Mouse (Mus musculus) liver, postnatal 0 days (tissue): ENCODE data around the gene Fbln2. TPM values are rescaled to one million over a fixed set of nuclear protein-coding genes. Genes with fewer than 3 reads are reported as not detected.
A peak's percentile ranks its signal among the peaks of the same experiment; 100 is the strongest.

Experiments used
- ATAC-seq: fragments of 200-750 bp; cut with Nextera tagmentation; 2 replicates; pipeline ENCODE4 v1.8.0; 2017; ENCODE audit warnings: mild to moderate bottlenecking, moderate library complexity
- DNase-seq: peaks from one replicate; pipeline ENCODE4 v3.0.0-alpha.2; 2016
- H3K27ac ChIP-seq: fragments of 300-500 bp; sonication (generic); 2 replicates; pipeline ENCODE4 v1.5.1; 2014; ENCODE audit warnings: antibody characterized with exemption, moderate library complexity, mild to moderate bottlenecking, low read depth
- H3K27me3 ChIP-seq: fragments of 300-500 bp; sonication (generic); 2 replicates; pipeline ENCODE4 v1.6.1; 2014; ENCODE audit warnings: low read length, control low read depth, mixed read lengths; ENCODE audit not compliant: insufficient read depth
- H3K36me3 ChIP-seq: fragments of 300-500 bp; sonication (generic); replicated peaks from 2 replicates; pipeline ENCODE4 v1.6.1; 2014; ENCODE audit warnings: mild to moderate bottlenecking, control low read depth, low read length, moderate library complexity, mixed read lengths; ENCODE audit not compliant: insufficient read depth
- H3K4me1 ChIP-seq: fragments of 300-500 bp; sonication (generic); 2 replicates; pipeline ENCODE4 v1.6.1; 2014; ENCODE audit warnings: antibody characterized with exemption, mild to moderate bottlenecking, control low read depth; ENCODE audit not compliant: insufficient read depth
- H3K4me2 ChIP-seq: fragments of 300-500 bp; sonication (generic); 2 replicates; pipeline ENCODE4 v1.6.1; 2014; ENCODE audit warnings: low read depth, mild to moderate bottlenecking, low read length, moderate library complexity, mixed read lengths
- H3K4me3 ChIP-seq: fragments of 300-500 bp; sonication (generic); 2 replicates; pipeline ENCODE4 v1.5.1; 2014; ENCODE audit warnings: low read depth, low read length
- H3K9ac ChIP-seq: fragments of 300-500 bp; sonication (generic); replicated peaks from 2 replicates; pipeline ENCODE4 v1.6.1; 2014; ENCODE audit warnings: mild to moderate bottlenecking, moderate library complexity
- H3K9me3 ChIP-seq: fragments of 300-500 bp; sonication (generic); 2 replicates; pipeline ENCODE4 v1.6.1; 2016; ENCODE audit warnings: mild to moderate bottlenecking, control low read depth, low read length, mixed read lengths
- CTCF ChIP-seq: sonication (generic); IDR thresholded peaks from 2 replicates; pipeline ENCODE4 v1.5.1; 2016; ENCODE audit warnings: antibody characterized with exemption, low read depth
- EP300 ChIP-seq: IDR thresholded peaks from 2 replicates; pipeline ENCODE4 v1.6.1; 2016; ENCODE audit warnings: antibody characterized with exemption, low read depth, mild to moderate bottlenecking
- WGBS: fragments of 180-500 bp; shearing (Covaris S2); extraction: QIAGEN DNeasy Blood & Tissue Kit; methylation state at CpG from one replicate; pipeline ENCODE4 v1.1.7; 2014; ENCODE audit not compliant: insufficient replicate concordance; 5-methylcytosine and 5-hydroxymethylcytosine counted together
- polyA plus RNA-seq: library from polyadenylated mRNA; unstranded; fragments of >200 nt; fragmentation: Nextera tagmentation; extraction: Ambion mirVana; gene quantifications from 2 replicates; pipeline ENCODE4 v1.2.1, GENCODE M21; 2015

Fbln2 gene
- polyA plus RNA-seq, 1 experiment from 2014 or later, result 4.0 TPM

- Histone ChIP-seq H3K27me3 (no peaks in the 10 kb centered on the region), H3K27ac (no peak overlapping the region), H3K36me3 (no peaks in the 10 kb centered on the region), H3K4me3 (no peak overlapping the region), H3K9me3 (no peaks in the 10 kb centered on the region), H3K9ac (no peak overlapping the region), H3K4me1 (no peaks in the 10 kb centered on the region), H3K4me2 (no peak overlapping the region)
- ATAC-seq (no peak), DNase-seq (no peak)
- WGBS, result 64% methylated on average over 4 of the region's 4 CpGs
- TF ChIP-seq CTCF, result no peak
- TF ChIP-seq EP300, result no peak
Observed at GRCm38 (mm10) chr6:91225346-91225745, 13.1 kb downstream of the Fbln2 start.

GRCm38 (mm10) chr6:91226058-91226457 is 13.8 kb downstream of the Fbln2 start:
- Histone ChIP-seq H3K36me3 (no peaks in the 10 kb centered on the region), H3K9ac (no peak overlapping the region), H3K9me3 (no peaks in the 10 kb centered on the region), H3K4me2 (no peak overlapping the region), H3K27me3 (no peaks in the 10 kb centered on the region), H3K4me1 (no peaks in the 10 kb centered on the region), H3K27ac (no peak overlapping the region), H3K4me3 (no peak overlapping the region)
- TF ChIP-seq CTCF, result no peak
- no peak for TF ChIP-seq EP300
- 58% methylated on average over 1 of the region's 1 CpGs for WGBS
- DNase-seq (no peak), ATAC-seq (no peak)

- Histone ChIP-seq H3K4me3 (no peak overlapping the region), H3K9ac (no peak overlapping the region), H3K4me1 (no peaks in the 10 kb centered on the region), H3K27me3 (no peaks in the 10 kb centered on the region), H3K27ac (no peak overlapping the region), H3K36me3 (no peaks in the 10 kb centered on the region), H3K9me3 (no peaks in the 10 kb centered on the region), H3K4me2 (no peak overlapping the region)
- no peak for TF ChIP-seq CTCF
- no peak for TF ChIP-seq EP300
- no peak for ATAC-seq
- 54% methylated on average over 4 of the region's 4 CpGs for WGBS
- DNase-seq, result no peak
Observed at GRCm38 (mm10) chr6:91228980-91229379, 16.7 kb downstream of the Fbln2 start.

- Histone ChIP-seq H3K36me3 (no peaks in the 10 kb centered on the region), H3K4me2 (no peak overlapping the region), H3K9me3 (no peaks in the 10 kb centered on the region), H3K4me3 (no peak overlapping the region), H3K27ac (no peak overlapping the region), H3K4me1 (no peaks in the 10 kb centered on the region), H3K27me3 (no peaks in the 10 kb centered on the region), H3K9ac (no peak overlapping the region)
- no peak for ATAC-seq
- TF ChIP-seq CTCF (no peak), EP300 (no peak)
- 75% methylated on average over 5 of the region's 5 CpGs for WGBS
- DNase-seq, result no peak
Observed at GRCm38 (mm10) chr6:91231000-91231399, 18.7 kb downstream of the Fbln2 start.

- WGBS, result 64% methylated on average over 4 of the region's 4 CpGs
- DNase-seq, result no peak
Observed at GRCm38 (mm10) chr6:91231523-91231922, 19.3 kb downstream of the Fbln2 start.

GRCm38 (mm10) chr6:91233011-91233410 is 20.8 kb downstream of the Fbln2 start:
- Histone ChIP-seq H3K27me3 (no peaks in the 10 kb centered on the region), H3K4me1 (no peaks in the 10 kb centered on the region), H3K9ac (no peak overlapping the region), H3K9me3 (no peaks in the 10 kb centered on the region), H3K27ac (no peak overlapping the region), H3K4me3 (no peak overlapping the region), H3K4me2 (no peak overlapping the region), H3K36me3 (no peaks in the 10 kb centered on the region)
- no peak for ATAC-seq
- 75% methylated on average over 12 of the region's 12 CpGs for WGBS
- TF ChIP-seq EP300, result no peak
- peak; percentile 30 for TF ChIP-seq CTCF
- DNase-seq, result no peak

More at GRCm38 (mm10) chr6:91231523-91231922, 19.3 kb downstream of the Fbln2 start:
- no peak overlapping the region for H3K27ac ChIP-seq
- no peak overlapping the region for H3K9ac ChIP-seq
- TF ChIP-seq CTCF, result no peak
- TF ChIP-seq EP300, result no peak
- no peak overlapping the region for H3K4me2 ChIP-seq
- H3K9me3 ChIP-seq, result no peaks in the 10 kb centered on the region
- H3K36me3 ChIP-seq, result no peaks in the 10 kb centered on the region
- no peak for ATAC-seq
- no peaks in the 10 kb centered on the region for H3K4me1 ChIP-seq
- no peaks in the 10 kb centered on the region for H3K27me3 ChIP-seq
- no peak overlapping the region for H3K4me3 ChIP-seq
